Mouse (Mus musculus) forebrain, embryonic 13.5 days (tissue): ENCODE results near the gene Barhl1. TPM values are rescaled to one million over a fixed set of nuclear protein-coding genes. Genes with fewer than 3 reads are reported as not detected.

Source experiments
- polyA plus RNA-seq: library from polyadenylated mRNA; unstranded; fragments of >200 nt; fragmentation: Nextera tagmentation; extraction: Ambion mirVana; gene quantifications from 2 replicates; pipeline ENCODE4 v1.2.1, GENCODE M21; 2015

The Barhl1 gene
- polyA plus RNA-seq, 1 experiment from 2014 or later: 1.3 TPM

Other genes starting within 250 kb of the Barhl1 start
- gene Spaca9, start 216.9 kb downstream of the Barhl1 start, polyA plus RNA-seq: 1.6 and 2.8 TPM in 2 replicates
- 0.83 and 1.1 TPM in 2 replicates for gene Ak8, start 216.5 kb downstream of the Barhl1 start, polyA plus RNA-seq
- 16.6 and 18.7 TPM in 2 replicates for gene Gtf3c4, start 76.3 kb downstream of the Barhl1 start, polyA plus RNA-seq
- gene Ddx31, start 76.3 kb downstream of the Barhl1 start, polyA plus RNA-seq: 15.1 and 15.4 TPM in 2 replicates
- gene Cfap77, start 138.4 kb upstream of the Barhl1 start, polyA plus RNA-seq: 0.25 TPM in 2 replicates
- 10.2 and 11.1 TPM in 2 replicates for gene Ttf1, start 143.6 kb upstream of the Barhl1 start, polyA plus RNA-seq
- gene Setx, start 207.5 kb upstream of the Barhl1 start, polyA plus RNA-seq: 14.0 and 14.7 TPM in 2 replicates